Mouse (Mus musculus) forebrain, embryonic 15.5 days (tissue): ENCODE data around the gene Gm11172. TPM values are rescaled to one million over a fixed set of nuclear protein-coding genes. Genes with fewer than 3 reads are reported as not detected.

Experiments
- ATAC-seq: fragments of 200-750 bp; cut with Nextera tagmentation; replicated peaks from 2 replicates; pipeline ENCODE4 v1.8.0; 2017; ENCODE audit warnings: mild to moderate bottlenecking, moderate TSS enrichment, moderate library complexity
- H3K27ac ChIP-seq: fragments of 300-500 bp; sonication (generic); replicated peaks from 2 replicates; pipeline ENCODE4 v1.5.1; 2015; ENCODE audit warnings: mild to moderate bottlenecking, inconsistent platforms
- H3K27me3 ChIP-seq: fragments of 300-500 bp; sonication (generic); 2 replicates; pipeline ENCODE4 v1.6.1; 2015; ENCODE audit warnings: inconsistent platforms
- H3K36me3 ChIP-seq: fragments of 300-500 bp; sonication (generic); 2 replicates; pipeline ENCODE4 v1.6.1; 2015; ENCODE audit warnings: mild to moderate bottlenecking, inconsistent platforms
- H3K4me1 ChIP-seq: fragments of 300-500 bp; sonication (generic); 2 replicates; pipeline ENCODE4 v1.6.1; 2015; ENCODE audit warnings: inconsistent platforms
- H3K4me2 ChIP-seq: fragments of 300-500 bp; sonication (generic); replicated peaks from 2 replicates; pipeline ENCODE4 v1.6.1; 2015; ENCODE audit warnings: mild to moderate bottlenecking, inconsistent platforms
- H3K4me3 ChIP-seq: fragments of 300-500 bp; sonication (generic); 2 replicates; pipeline ENCODE4 v1.5.1; 2015; ENCODE audit warnings: mild to moderate bottlenecking, inconsistent platforms
- H3K9ac ChIP-seq: fragments of 300-500 bp; sonication (generic); replicated peaks from 2 replicates; pipeline ENCODE4 v1.6.1; 2015; ENCODE audit warnings: mild to moderate bottlenecking, inconsistent platforms
- H3K9me3 ChIP-seq: fragments of 300-500 bp; sonication (generic); 2 replicates; pipeline ENCODE4 v1.6.1; 2016; ENCODE audit warnings: inconsistent platforms
- WGBS: fragments of 180-500 bp; shearing (Covaris S2); methylation state at CpG from one replicate; pipeline ENCODE4 v1.1.7; 2015; ENCODE audit warnings: mixed read lengths; 5-methylcytosine and 5-hydroxymethylcytosine counted together
- polyA plus RNA-seq: library from polyadenylated mRNA; unstranded; fragments of >200 nt; fragmentation: Nextera tagmentation; extraction: Ambion mirVana; gene quantifications from 2 replicates; pipeline ENCODE4 v1.2.1, GENCODE M21; 2015

The Gm11172 gene
- polyA plus RNA-seq, 1 experiment from 2014 or later, result not detected

GRCm38 (mm10) chr16:10777579-10778160 lies 35.0 kb upstream of the Gm11172 start:
- Histone ChIP-seq H3K9ac (no peak overlapping the region), H3K4me3 (no peak overlapping the region), H3K27me3 (peaks cover under 1% of the 10 kb centered on the region; the same call in 1 of the 2 replicates), H3K4me1 (no peaks in the 10 kb centered on the region), H3K9me3 (no peaks in the 10 kb centered on the region), H3K27ac (no peak overlapping the region), H3K4me2 (no peak overlapping the region), H3K36me3 (no peaks in the 10 kb centered on the region)
- WGBS, result 75% methylated on average over 5 of the region's 5 CpGs
- no peak for ATAC-seq

GRCm38 (mm10) chr16:10780631-10781120 lies 32.0 kb upstream of the Gm11172 start:
- no peak for ATAC-seq
- H3K4me2 ChIP-seq, result no peak overlapping the region
- H3K4me1 ChIP-seq, result peaks cover 13% of the 10 kb centered on the region
- H3K9me3 ChIP-seq, result no peaks in the 10 kb centered on the region
- no peak overlapping the region for H3K9ac ChIP-seq
- 87% methylated on average over 5 of the region's 5 CpGs for WGBS
- no peak overlapping the region for H3K4me3 ChIP-seq
- H3K27me3 ChIP-seq, result peaks cover 15% of the 10 kb centered on the region; the same call in 1 of the 2 replicates
- H3K36me3 ChIP-seq, result no peaks in the 10 kb centered on the region
- H3K27ac ChIP-seq, result no peak overlapping the region

GRCm38 (mm10) chr16:10781862-10782371 lies 30.8 kb upstream of the Gm11172 start:
- Histone ChIP-seq H3K4me3 (no peak overlapping the region), H3K4me2 (no peak overlapping the region), H3K4me1 (peaks cover 19% of the 10 kb centered on the region), H3K9ac (no peak overlapping the region), H3K36me3 (no peaks in the 10 kb centered on the region), H3K27ac (no peak overlapping the region), H3K9me3 (no peaks in the 10 kb centered on the region), H3K27me3 (peaks cover 15% of the 10 kb centered on the region; the same call in 1 of the 2 replicates)
- WGBS, result 36% methylated on average over 9 of the region's 9 CpGs
- no peak for ATAC-seq

- H3K9ac ChIP-seq, result no peak overlapping the region
- H3K27me3 ChIP-seq, result peaks cover 15% of the 10 kb centered on the region; the same call in 1 of the 2 replicates
- no peak overlapping the region for H3K4me2 ChIP-seq
- no peak overlapping the region for H3K4me3 ChIP-seq
- no peak for ATAC-seq
- H3K36me3 ChIP-seq, result no peaks in the 10 kb centered on the region
- peaks cover 19% of the 10 kb centered on the region for H3K4me1 ChIP-seq
- no peak overlapping the region for H3K27ac ChIP-seq
- WGBS, result 45% methylated on average over 6 of the region's 6 CpGs
- no peaks in the 10 kb centered on the region for H3K9me3 ChIP-seq
These were observed 30.2 kb upstream of the Gm11172 start for GRCm38 (mm10) chr16:10782377-10783151.

GRCm38 (mm10) chr16:10783152-10783434 lies 29.6 kb upstream of the Gm11172 start:
- H3K4me2 ChIP-seq, result no peak overlapping the region
- WGBS, result 69% methylated on average over 1 of the region's 1 CpGs
- no peak overlapping the region for H3K27ac ChIP-seq
- H3K9me3 ChIP-seq, result no peaks in the 10 kb centered on the region
- peaks cover 19% of the 10 kb centered on the region for H3K4me1 ChIP-seq
- H3K4me3 ChIP-seq, result no peak overlapping the region
- no peaks in the 10 kb centered on the region for H3K36me3 ChIP-seq
- H3K9ac ChIP-seq, result no peak overlapping the region
- peaks cover 15% of the 10 kb centered on the region; the same call in 1 of the 2 replicates for H3K27me3 ChIP-seq
- ATAC-seq, result no peak

- Histone ChIP-seq H3K9me3 (no peaks in the 10 kb centered on the region), H3K27me3 (peaks cover 15% of the 10 kb centered on the region; the same call in 1 of the 2 replicates), H3K4me1 (peaks cover 19% of the 10 kb centered on the region), H3K4me3 (0 out of 2 replicates have a peak overlapping the region, but pooled peaks have one; percentile 75), H3K36me3 (no peaks in the 10 kb centered on the region), H3K4me2 (no peak overlapping the region), H3K9ac (no peak overlapping the region), H3K27ac (no peak overlapping the region)
- no peak for ATAC-seq
- WGBS, result 75% methylated on average over 8 of the region's 8 CpGs
These were observed 29.3 kb upstream of the Gm11172 start for GRCm38 (mm10) chr16:10783451-10783850.

GRCm38 (mm10) chr16:10783883-10784792 lies 28.6 kb upstream of the Gm11172 start:
- Histone ChIP-seq H3K36me3 (no peaks in the 10 kb centered on the region), H3K4me2 (peak overlapping the region; percentile 98), H3K4me3 (peak overlapping the region; percentile 75), H3K4me1 (peaks cover 19% of the 10 kb centered on the region), H3K27me3 (peaks cover 15% of the 10 kb centered on the region; the same call in 1 of the 2 replicates), H3K27ac (no peak overlapping the region), H3K9ac (peak overlapping the region; percentile 63), H3K9me3 (no peaks in the 10 kb centered on the region)
- ATAC-seq, result no peak; the same call in 1 of the 2 replicates
- 4% methylated on average over 81 of the region's 81 CpGs for WGBS

GRCm38 (mm10) chr16:10784793-10785370 lies 27.8 kb upstream of the Gm11172 start:
- Histone ChIP-seq H3K4me2 (peak overlapping the region; percentile 98), H3K4me3 (peak overlapping the region; percentile 75), H3K36me3 (no peaks in the 10 kb centered on the region), H3K27ac (peak overlapping the region; percentile 84), H3K9ac (peak overlapping the region; percentile 63), H3K27me3 (peaks cover 15% of the 10 kb centered on the region; the same call in 1 of the 2 replicates), H3K4me1 (peaks cover 19% of the 10 kb centered on the region), H3K9me3 (no peaks in the 10 kb centered on the region)
- under 1% methylated on average over 39 of the region's 55 CpGs for WGBS
- ATAC-seq, result peak; percentile 86

- Histone ChIP-seq H3K4me1 (peaks cover 19% of the 10 kb centered on the region), H3K27ac (peak within 1 kb of the TSS; percentile 84), H3K9ac (peak within 1 kb of the TSS; percentile 63), H3K9me3 (no peaks in the 10 kb centered on the region), H3K4me3 (peak within 1 kb of the TSS; percentile 75), H3K4me2 (peak within 1 kb of the TSS; percentile 98), H3K27me3 (peaks cover 15% of the 10 kb centered on the region; the same call in 1 of the 2 replicates), H3K36me3 (no peaks in the 10 kb centered on the region)
- under 1% methylated on average over 56 of the region's 59 CpGs for WGBS
- ATAC-seq, result peak; percentile 86
These were observed 27.1 kb upstream of the Gm11172 start, which contains the start of gene Socs1 for GRCm38 (mm10) chr16:10785371-10786231. Socs1 (minus strand) TSS chr16:10785536.

GRCm38 (mm10) chr16:10786288-10786687 lies 26.4 kb upstream of the Gm11172 start:
- WGBS, result 3% methylated on average over 9 of the region's 9 CpGs

More at GRCm38 (mm10) chr16:10786288-10786687, 26.4 kb upstream of the Gm11172 start:
- Histone ChIP-seq H3K27me3 (peaks cover 15% of the 10 kb centered on the region; the same call in 1 of the 2 replicates), H3K9ac (peak overlapping the region; percentile 63), H3K4me1 (peaks cover 19% of the 10 kb centered on the region), H3K4me2 (peak overlapping the region; percentile 98), H3K27ac (peak overlapping the region; percentile 84), H3K4me3 (peak overlapping the region; percentile 75), H3K9me3 (no peaks in the 10 kb centered on the region), H3K36me3 (no peaks in the 10 kb centered on the region)
- peak; percentile 44 for ATAC-seq
